Mouse (Mus musculus): Measurements from ENCODE around the gene Msn.
"Not testable (repeated sequence)": the region's sequence is repeated elsewhere in the genome, so short reads cannot be mapped to it uniquely, and the experiment has no call there.

Gene Msn

DNA sequence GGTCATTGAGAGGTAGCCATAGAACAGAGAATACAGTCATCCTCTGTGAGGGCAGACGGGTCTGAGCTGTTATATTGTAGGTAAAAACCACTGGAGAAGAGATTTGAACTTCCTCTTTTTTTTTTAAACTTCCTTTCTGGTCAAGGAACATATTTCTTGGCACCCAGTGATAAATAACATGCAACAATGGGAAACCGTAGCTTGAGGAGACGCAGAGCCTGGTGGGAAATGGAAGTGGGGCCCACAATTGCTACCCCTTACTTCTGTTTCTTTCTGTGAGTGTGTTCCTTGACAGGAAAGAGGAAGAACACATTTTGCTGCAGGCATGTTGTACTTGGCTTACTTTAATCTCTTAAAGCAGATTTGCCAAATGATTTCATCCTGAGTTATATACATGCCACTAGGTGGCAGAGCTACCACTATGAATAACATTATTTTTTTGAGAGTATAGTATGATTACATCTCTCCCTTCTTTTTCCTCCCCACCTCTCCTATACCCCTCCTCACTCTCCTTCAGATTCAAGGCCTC, 49.2 kb downstream of the Msn start:
- no peak for DNase-seq (ENCODE audit: low read depth)

GRCm38 (mm10) chrX:96148217-96148616, 52.4 kb downstream of the Msn start:
- no peak for DNase-seq (ENCODE audit: low read depth)

GRCm38 (mm10) chrX:96153362-96153761, 57.5 kb downstream of the Msn start:
- no peak for DNase-seq (ENCODE audit: low read depth)

GRCm38 (mm10) chrX:96157936-96158335, 62.1 kb downstream of the Msn start:
- DNase-seq (ENCODE audit: low read depth) = no peak

- peak; percentile 58 for DNase-seq (ENCODE audit: low read depth)
Measured at GRCm38 (mm10) chrX:96162571-96162970, 66.7 kb downstream of the Msn start.

DNA sequence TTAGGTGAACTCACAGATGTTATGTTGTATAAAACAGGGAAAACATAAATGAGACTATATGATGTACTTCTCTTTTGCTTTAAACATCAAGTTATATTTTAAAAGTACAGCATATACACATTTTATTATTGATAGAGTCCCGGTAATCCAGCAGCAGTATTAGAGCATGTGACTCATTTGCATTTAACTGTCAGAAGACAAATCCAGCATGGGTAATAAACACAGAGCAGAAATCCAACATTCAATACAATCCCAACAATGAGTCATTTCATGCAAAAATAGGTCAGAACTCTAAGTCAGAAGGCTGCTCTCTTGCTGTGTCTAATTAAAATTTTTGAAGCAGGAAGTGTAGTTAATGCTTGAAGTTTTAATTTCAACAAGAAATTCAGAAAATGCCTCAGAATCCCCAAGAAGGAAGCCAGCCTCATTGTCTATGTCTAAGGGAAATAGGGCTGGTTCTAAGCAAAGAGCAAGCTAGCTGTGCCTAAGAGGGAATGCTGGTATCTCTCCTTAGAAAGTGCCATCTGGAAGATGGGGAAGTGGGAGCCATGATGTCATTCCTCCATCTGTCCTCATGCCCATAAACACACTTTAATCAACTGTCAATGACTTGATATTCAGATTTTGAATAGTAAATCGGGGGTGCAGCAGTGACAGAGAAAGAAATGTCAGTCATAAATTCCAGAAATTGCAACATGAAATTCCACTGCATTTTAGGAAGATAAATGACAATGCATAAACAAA, 76.0 kb downstream of the Msn start:
- no peak for DNase-seq (ENCODE audit: low read depth)

DNA sequence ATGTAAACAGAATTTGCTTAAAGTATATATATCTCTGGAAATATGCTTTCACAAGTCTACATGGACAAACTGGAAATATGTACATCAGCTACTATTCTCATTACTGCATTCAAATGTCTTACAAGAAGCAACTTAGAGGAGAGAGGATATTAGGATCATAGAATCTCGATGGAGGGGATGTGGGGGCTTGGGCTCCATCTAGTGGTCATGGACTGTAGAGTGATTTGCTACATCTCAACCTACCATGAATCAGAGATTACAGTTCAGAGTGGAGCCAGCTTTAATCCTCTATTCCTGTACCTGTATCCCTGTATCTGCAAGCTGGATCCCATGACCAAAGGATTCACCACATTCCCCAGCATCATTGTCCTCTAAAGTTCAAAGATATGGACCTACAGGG, 82.6 kb downstream of the Msn start:
- DNase-seq (ENCODE audit: low read depth) = peak; percentile 67

GRCm38 (mm10) chrX:96184100-96184732, 88.4 kb downstream of the Msn start:
- DNase-seq (ENCODE audit: low read depth) = peak; percentile 0

DNA sequence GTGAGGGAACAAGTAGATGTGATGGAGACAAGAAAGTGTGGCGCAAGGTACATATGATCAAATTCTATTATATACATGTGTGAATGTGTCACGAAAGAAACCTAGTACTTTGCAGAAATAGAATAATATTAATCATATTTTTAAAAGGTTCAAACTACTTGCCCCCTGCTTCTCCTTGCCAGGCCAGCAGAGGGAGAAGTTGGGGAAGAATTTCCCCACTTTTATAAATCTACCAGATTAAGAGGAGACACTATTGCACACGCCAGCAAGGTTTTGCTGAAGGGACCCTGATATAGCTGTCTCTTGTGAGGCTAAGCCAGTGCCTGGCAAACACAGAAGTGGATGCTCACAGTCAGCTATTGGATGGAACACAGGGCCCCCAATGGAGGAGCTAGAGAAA, 109.3 kb downstream of the Msn start:
- DNase-seq (ENCODE audit: low read depth) = not testable (repeated sequence)

GRCm38 (mm10) chrX:96206872-96207271, 111.0 kb downstream of the Msn start:
- DNase-seq (ENCODE audit: low read depth) = no peak

DNA sequence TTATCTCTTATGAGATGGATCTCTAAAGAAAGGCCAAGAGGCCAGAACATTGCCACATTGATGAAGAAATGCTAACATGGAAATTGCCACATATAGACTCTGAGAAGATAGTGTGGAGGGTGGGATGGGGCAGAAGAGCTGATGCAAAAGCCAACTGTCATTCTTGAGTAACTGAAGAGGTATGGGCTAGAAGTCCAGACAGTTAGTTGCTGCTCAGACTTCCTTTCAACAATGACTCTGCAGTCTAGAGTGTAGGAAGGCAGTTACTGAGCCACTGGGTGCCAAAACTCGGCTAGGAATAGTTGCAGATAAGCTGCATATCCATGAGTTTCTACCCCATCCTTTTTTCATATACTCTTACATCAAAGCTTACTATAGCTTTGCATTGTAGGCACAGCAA, 122.2 kb downstream of the Msn start:
- no peak for DNase-seq (ENCODE audit: low read depth)
